In the genomic region with DNA sequence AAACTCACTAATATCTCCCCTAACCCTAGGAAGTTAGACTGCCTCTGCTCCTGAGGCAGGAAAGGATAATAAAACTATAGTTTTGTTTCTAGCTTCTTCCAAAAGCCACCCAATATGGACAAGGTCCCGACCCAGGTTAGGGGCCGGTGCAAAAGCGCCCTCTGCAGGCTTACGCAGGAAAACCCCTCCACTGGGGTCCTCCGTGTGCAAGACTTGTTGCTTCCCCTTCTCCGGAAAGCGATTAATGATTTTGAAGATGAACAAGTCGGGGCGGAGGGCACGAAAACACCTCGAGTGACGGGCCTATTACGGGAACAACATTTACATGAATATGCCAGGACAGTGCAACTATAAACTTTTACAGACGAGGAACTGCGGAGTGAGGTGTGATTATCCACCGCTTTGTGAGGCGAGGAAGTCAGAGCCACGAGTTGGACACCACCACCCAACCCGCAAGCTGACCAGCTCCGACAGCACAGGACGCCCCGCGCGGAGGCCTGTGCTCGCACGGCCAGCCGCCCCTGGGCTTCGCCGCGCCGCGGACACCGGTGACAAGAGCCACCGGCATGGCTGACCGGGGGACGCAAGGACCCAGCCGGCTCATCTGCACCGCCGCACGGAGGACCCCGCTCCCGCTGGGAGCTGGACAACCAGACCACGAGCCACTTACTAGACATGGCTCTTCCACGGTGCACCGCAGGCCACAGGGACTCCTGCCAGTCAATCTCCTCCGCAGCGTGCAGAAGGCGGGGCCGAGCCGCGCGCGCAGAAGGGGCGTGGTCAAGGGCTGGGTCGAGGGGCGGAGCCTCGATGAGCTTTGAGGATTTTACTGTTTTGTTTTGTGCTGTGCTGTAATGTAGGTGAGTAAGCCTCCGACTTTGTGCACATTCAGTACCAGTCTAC, we compare ENCODE assay signal across 8 mouse cellular contexts. TPM values are rescaled to one million over a fixed set of nuclear protein-coding genes. Genes with fewer than 3 reads are reported as not detected.
A peak's percentile ranks its signal among the peaks of the same experiment; 100 is the strongest.
DNase-seq lines count a peak whose midpoint lies in the region; ATAC-seq and TF ChIP-seq lines count a peak whose summit lies in the region.

A gene (minus strand): TSS at position 731 of the 903 bp plus-strand sequence.

- H3K27ac ChIP-seq in forebrain, embryonic 10.5 days: peak within 1 kb of the TSS; percentile 91
- H3K27ac ChIP-seq in heart, embryonic 15.5 days: peak within 1 kb of the TSS; percentile 94
- H3K27ac ChIP-seq in liver, embryonic 14.5 days: peak within 1 kb of the TSS; percentile 4
- peak within 1 kb of the TSS; percentile 64 for H3K27ac ChIP-seq in neural tube, embryonic 11.5 days (ENCODE audit: low read depth, low read length)
- peak within 1 kb of the TSS; percentile 92 for H3K27ac ChIP-seq in stomach, postnatal 0 days (replicated peaks)

- H3K9ac ChIP-seq in heart, embryonic 15.5 days: peak within 1 kb of the TSS; percentile 80
- H3K9ac ChIP-seq in liver, embryonic 14.5 days (replicated peaks): peak within 1 kb of the TSS; percentile 63
- peak within 1 kb of the TSS; percentile 80 for H3K9ac ChIP-seq in neural tube, embryonic 11.5 days (ENCODE audit: low read length)
- H3K9ac ChIP-seq in stomach, postnatal 0 days (ENCODE audit: low read length): peak within 1 kb of the TSS; percentile 76

- H3K27me3 ChIP-seq in forebrain, embryonic 10.5 days (ENCODE audit: poor library complexity, severe bottlenecking): no peaks in the 10 kb centered on the region
- no peaks in the 10 kb centered on the region for H3K27me3 ChIP-seq in heart, embryonic 15.5 days
- H3K27me3 ChIP-seq in liver, embryonic 14.5 days (ENCODE audit: control insufficient read depth, insufficient read depth, low read length): no peaks in the 10 kb centered on the region
- no peaks in the 10 kb centered on the region for H3K27me3 ChIP-seq in neural tube, embryonic 11.5 days (ENCODE audit: control insufficient read depth, insufficient read depth, low read length)
- H3K27me3 ChIP-seq in stomach, postnatal 0 days (ENCODE audit: control insufficient read depth, insufficient read depth, low read length): no peaks in the 10 kb centered on the region

- WGBS in forebrain, embryonic 10.5 days: under 1% methylated on average over 58 of the region's 58 CpGs
- WGBS in heart, embryonic 15.5 days: under 1% methylated on average over 58 of the region's 58 CpGs
- under 1% methylated on average over 58 of the region's 58 CpGs for WGBS in liver, embryonic 14.5 days (ENCODE audit: insufficient replicate concordance)
- under 1% methylated on average over 58 of the region's 58 CpGs for WGBS in neural tube, embryonic 11.5 days
- WGBS in stomach, postnatal 0 days: under 1% methylated on average over 58 of the region's 58 CpGs

- peak; percentile 96 for ATAC-seq in CD4-positive, CD25-positive, alpha-beta regulatory T cell, adult 4 months
- ATAC-seq in heart, embryonic 15.5 days (replicated peaks; ENCODE audit: insufficient number of reproducible peaks, insufficient read depth, low FRiP score, low read depth): peak; percentile 99
- ATAC-seq in liver, embryonic 14.5 days (ENCODE audit: insufficient read depth): peak; percentile 95
- peak; percentile 98 for ATAC-seq in neural tube, embryonic 11.5 days (ENCODE audit: insufficient read depth, low FRiP score, low TSS enrichment)
- peak; percentile 97 for ATAC-seq in stomach, postnatal 0 days (ENCODE audit: low FRiP score, low TSS enrichment)

- DNase-seq in c-Kit-negative CD71-positive TER-119-positive erythroid progenitor cells, embryonic 14.5 days (ENCODE audit: low read depth, low spot score): peak; percentile 78
- peak; percentile 94 for DNase-seq in forebrain, embryonic 10.5 days (ENCODE audit: extremely low spot score, low spot score)
- DNase-seq in kidney, postnatal 25 days: peak; percentile 96 to 97
- DNase-seq in liver, embryonic 14.5 days (ENCODE audit: low read depth in 3 of 3, low spot score in 3 of 3): peak; percentile 62 to 74 (median 68)
- peak; percentile 91 for DNase-seq in neural tube, embryonic 11.5 days (ENCODE audit: low spot score)
- peak; percentile 95 for DNase-seq in stomach, postnatal 0 days (ENCODE audit: low spot score)

- peaks cover 14% of the 10 kb centered on the region for H3K36me3 ChIP-seq in forebrain, embryonic 10.5 days (replicated peaks)
- H3K36me3 ChIP-seq in heart, embryonic 15.5 days: peaks cover 26% of the 10 kb centered on the region
- no peaks in the 10 kb centered on the region; the same call in 1 of the 2 replicates for H3K36me3 ChIP-seq in liver, embryonic 14.5 days (replicated peaks; ENCODE audit: control insufficient read depth, insufficient read depth, low read depth)
- no peaks in the 10 kb centered on the region; the same call in 1 of the 2 replicates for H3K36me3 ChIP-seq in neural tube, embryonic 11.5 days (ENCODE audit: control insufficient read depth, insufficient read depth, low read length)
- H3K36me3 ChIP-seq in stomach, postnatal 0 days (ENCODE audit: control insufficient read depth, insufficient read depth, low read length): no peaks in the 10 kb centered on the region

- peak within 1 kb of the TSS; percentile 81 for H3K4me2 ChIP-seq in heart, embryonic 15.5 days
- H3K4me2 ChIP-seq in liver, embryonic 14.5 days (ENCODE audit: low read depth): peak within 1 kb of the TSS; percentile 76
- peak within 1 kb of the TSS; percentile 81 for H3K4me2 ChIP-seq in neural tube, embryonic 11.5 days (ENCODE audit: low read depth)
- peak within 1 kb of the TSS; percentile 66 for H3K4me2 ChIP-seq in stomach, postnatal 0 days (replicated peaks; ENCODE audit: low read depth)

- H3K4me3 ChIP-seq in forebrain, embryonic 10.5 days: peak within 1 kb of the TSS; percentile 79
- peak within 1 kb of the TSS; percentile 84 for H3K4me3 ChIP-seq in heart, embryonic 15.5 days
- peak within 1 kb of the TSS; percentile 68 to 85 for H3K4me3 ChIP-seq in liver, embryonic 14.5 days (ENCODE audit: insufficient read depth in 1 of 2, low read depth in 2 of 2, low read length in 2 of 2)
- peak within 1 kb of the TSS; percentile 76 for H3K4me3 ChIP-seq in neural tube, embryonic 11.5 days (ENCODE audit: low read depth, low read length)
- peak within 1 kb of the TSS; percentile 71 for H3K4me3 ChIP-seq in stomach, postnatal 0 days (ENCODE audit: low read depth, low read length)

- no peak for TF ChIP-seq EP300 in liver, embryonic 14.5 days (IDR thresholded peaks at IDR 0.05; ENCODE audit: low read depth)
- no peak for TF ChIP-seq EP300 in stomach, postnatal 0 days (optimal IDR thresholded peaks at IDR 0.05)

- H3K9me3 ChIP-seq in forebrain, embryonic 10.5 days: no peaks in the 10 kb centered on the region
- no peaks in the 10 kb centered on the region for H3K9me3 ChIP-seq in heart, embryonic 15.5 days (replicated peaks)
- no peaks in the 10 kb centered on the region for H3K9me3 ChIP-seq in liver, embryonic 14.5 days (ENCODE audit: control insufficient read depth, low read length)
- no peaks in the 10 kb centered on the region for H3K9me3 ChIP-seq in neural tube, embryonic 11.5 days (ENCODE audit: control insufficient read depth, low read length)
- no peaks in the 10 kb centered on the region for H3K9me3 ChIP-seq in stomach, postnatal 0 days (ENCODE audit: control insufficient read depth, low read length)

- peak; percentile 91 for TF ChIP-seq CTCF in liver, embryonic 14.5 days (IDR thresholded peaks at IDR 0.05; ENCODE audit: low read depth)
- TF ChIP-seq CTCF in stomach, postnatal 0 days (IDR thresholded peaks at IDR 0.05; ENCODE audit: low read depth): peak; percentile 85

- H3K4me1 ChIP-seq in forebrain, embryonic 10.5 days: peaks cover 19% of the 10 kb centered on the region
- peaks cover 4% of the 10 kb centered on the region; the same call in 1 of the 2 replicates for H3K4me1 ChIP-seq in heart, embryonic 15.5 days (replicated peaks)
- H3K4me1 ChIP-seq in liver, embryonic 14.5 days (replicated peaks; ENCODE audit: control insufficient read depth in 2 of 2, insufficient read depth in 2 of 2, low read length in 1 of 2): peaks cover 5 to 8% of the 10 kb centered on the region in 2 experiments; a peak in 3 of 4 replicates
- H3K4me1 ChIP-seq in neural tube, embryonic 11.5 days (ENCODE audit: control insufficient read depth, insufficient read depth, low read length): no peaks in the 10 kb centered on the region
- H3K4me1 ChIP-seq in stomach, postnatal 0 days (replicated peaks; ENCODE audit: control insufficient read depth, insufficient read depth): no peaks in the 10 kb centered on the region

RNA-seq across cellular contexts. Expression of the gene that starts here (rescaled TPM):
- 10 to 100 TPM; 41.0 to 42.3 TPM for polyA plus RNA-seq in CD4-positive, CD25-positive, alpha-beta regulatory T cell, adult 4 months (2017; shearing (Covaris generic))
- 59.1 and 62.6 TPM in 2 replicates for polyA plus RNA-seq in forebrain, embryonic 10.5 days (2016; fragmentation: Nextera tagmentation; extraction: Ambion mirVana)
- polyA plus RNA-seq in heart, embryonic 15.5 days (2015; fragmentation: Nextera tagmentation; extraction: Ambion mirVana): 45.8 and 49.5 TPM in 2 replicates
- 13.1 and 15.6 TPM in 2 replicates for polyA plus RNA-seq in liver, embryonic 14.5 days (2012; rRNA removed)
- 35.0 and 38.4 TPM in 2 replicates for polyA plus RNA-seq in liver, embryonic 14.5 days (2014; fragmentation: Nextera tagmentation; extraction: Ambion mirVana)
- 49.8 and 51.3 TPM in 2 replicates for polyA plus RNA-seq in neural tube, embryonic 11.5 days (2014; fragmentation: Nextera tagmentation; extraction: Ambion mirVana)
- polyA plus RNA-seq in stomach, postnatal 0 days (2015; fragmentation: Nextera tagmentation; extraction: Ambion mirVana): 40.2 and 41.3 TPM in 2 replicates

Comparison
In these comparisons a context has a peak if more than half of its experiments do, and no peak if none do; other contexts are left out.
1. Peak in every context shown above with its lines: DNase-seq, ATAC-seq, H3K4me3 ChIP-seq and H3K27ac ChIP-seq.
2. H3K27ac ChIP-seq: peak in every context shown above with its lines; median percentile 94 in heart, embryonic 15.5 days; 92 in stomach, postnatal 0 days; 91 in forebrain, embryonic 10.5 days; 64 in neural tube, embryonic 11.5 days; 4 in liver, embryonic 14.5 days.